Mouse (Mus musculus) splenic B cell, adult 2 months (primary cell): ENCODE data around the gene Chst14.

Experiments used
- DNase-seq: peaks from one replicate; pipeline ENCODE4 v3.0.0-alpha.2; 2011; ENCODE audit warnings: low read depth, low spot score
- H3K27me3 ChIP-seq: 2 replicates; pipeline ENCODE4 v1.6.1; 2012; ENCODE audit warnings: mild to moderate bottlenecking, low read length, moderate library complexity, mixed read lengths; ENCODE audit not compliant: control insufficient read depth, poor library complexity, insufficient read depth, severe bottlenecking
- H3K36me3 ChIP-seq: 2 replicates; pipeline ENCODE4 v1.6.1; 2012; ENCODE audit warnings: mild to moderate bottlenecking, low read length, moderate library complexity, mixed read lengths; ENCODE audit not compliant: control insufficient read depth, poor library complexity, insufficient read depth, severe bottlenecking

The Chst14 gene

DNA sequence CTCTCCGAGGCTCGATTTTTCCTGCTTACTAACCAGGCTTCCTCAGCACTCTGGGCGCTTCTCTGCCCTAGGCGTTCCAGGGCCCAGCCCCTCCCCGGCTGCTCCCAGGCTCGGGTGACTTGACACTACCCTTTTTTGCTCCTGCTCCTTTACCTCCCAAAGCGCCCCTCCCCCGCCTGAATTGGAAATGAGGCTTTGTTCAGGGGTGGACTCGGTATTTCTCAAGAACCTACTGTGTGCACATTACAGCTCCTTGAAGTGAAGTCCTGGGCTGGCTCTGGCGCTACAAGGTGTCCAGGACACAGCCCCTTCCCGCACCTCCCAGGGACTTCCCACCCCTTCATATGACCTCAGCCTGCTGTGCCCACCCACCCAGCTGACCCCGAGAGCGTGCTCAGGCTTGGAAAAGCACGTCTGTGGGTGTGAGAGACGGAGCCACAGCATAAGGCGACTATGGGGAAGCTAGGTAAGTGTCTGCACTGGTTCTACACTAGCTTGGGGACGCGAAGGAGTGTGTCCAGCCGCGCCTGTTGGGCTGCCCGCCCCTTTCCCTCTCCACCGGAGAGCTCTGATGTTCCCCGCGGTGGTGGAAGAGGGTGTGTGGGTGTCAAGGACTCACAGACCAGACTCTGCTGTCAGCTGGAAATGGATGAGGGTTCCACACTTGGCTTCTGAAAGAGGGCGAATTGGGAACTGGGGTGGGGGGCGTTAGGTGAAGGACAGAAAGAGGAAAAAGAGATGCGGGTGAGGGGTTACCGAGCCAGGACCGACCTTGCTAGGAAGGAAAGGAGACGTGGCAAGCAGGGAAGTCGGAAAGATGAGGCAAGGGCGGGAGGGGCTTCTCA, 26.1 kb upstream of the Chst14 start, which contains the start of gene Bahd1:
TSS of gene Bahd1 (plus strand) at position 397 of the 845 bp plus-strand sequence.
- no peaks in the 10 kb centered on the region for H3K36me3 ChIP-seq
- no peaks in the 10 kb centered on the region for H3K27me3 ChIP-seq
- peak; percentile 23 for DNase-seq

- Histone ChIP-seq H3K36me3 (no peaks in the 10 kb centered on the region), H3K27me3 (no peaks in the 10 kb centered on the region)
- DNase-seq = peak; percentile 22
Observed at GRCm38 (mm10) chr2:118900826-118901140, 25.5 kb upstream of the Chst14 start.

DNA sequence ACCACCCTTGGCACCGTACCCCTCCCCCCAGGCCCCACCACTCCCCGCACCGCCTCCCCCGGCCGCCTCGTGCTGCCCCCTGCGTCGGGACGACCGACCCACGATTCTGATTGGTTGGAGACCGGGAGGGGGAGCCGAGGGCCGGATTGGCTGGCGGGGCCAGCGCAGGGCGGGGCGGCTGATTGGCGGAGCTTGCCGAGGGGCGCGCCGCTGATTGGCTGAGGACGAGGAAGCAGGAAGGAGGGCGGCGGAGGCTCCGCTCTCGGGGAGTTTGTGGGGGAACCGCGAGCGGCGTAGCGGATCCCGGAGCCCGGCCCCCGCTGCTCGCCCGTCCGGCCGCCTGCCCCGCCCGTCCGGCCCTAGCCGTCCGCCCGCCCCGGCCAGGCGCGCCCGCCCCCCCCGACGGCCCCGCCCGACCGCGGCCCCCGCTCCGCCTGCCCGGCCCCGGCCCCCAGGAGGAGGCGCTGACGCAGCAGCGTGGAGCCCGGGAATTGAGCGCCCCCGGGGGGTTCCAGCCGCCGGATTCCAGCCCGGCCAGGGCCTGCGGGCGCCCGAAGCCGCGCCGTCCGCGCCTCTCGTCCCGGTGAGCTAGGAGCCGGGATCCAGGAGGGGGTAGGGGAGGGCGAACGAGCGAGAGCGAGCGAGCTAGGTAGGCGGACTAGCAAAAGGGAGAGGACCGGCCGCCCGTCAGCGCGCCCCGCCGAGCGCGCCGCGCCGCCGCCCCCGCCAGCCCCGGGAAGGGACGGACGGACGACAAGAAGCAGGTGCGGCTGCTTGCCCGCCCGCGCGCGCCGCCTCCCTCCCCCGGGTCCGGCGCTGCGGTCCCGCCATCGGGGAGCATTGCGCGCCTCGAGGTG, 24.9 kb upstream of the Chst14 start:
- H3K36me3 ChIP-seq = no peaks in the 10 kb centered on the region
- H3K27me3 ChIP-seq = no peaks in the 10 kb centered on the region
- peak; percentile 94 for DNase-seq

DNA sequence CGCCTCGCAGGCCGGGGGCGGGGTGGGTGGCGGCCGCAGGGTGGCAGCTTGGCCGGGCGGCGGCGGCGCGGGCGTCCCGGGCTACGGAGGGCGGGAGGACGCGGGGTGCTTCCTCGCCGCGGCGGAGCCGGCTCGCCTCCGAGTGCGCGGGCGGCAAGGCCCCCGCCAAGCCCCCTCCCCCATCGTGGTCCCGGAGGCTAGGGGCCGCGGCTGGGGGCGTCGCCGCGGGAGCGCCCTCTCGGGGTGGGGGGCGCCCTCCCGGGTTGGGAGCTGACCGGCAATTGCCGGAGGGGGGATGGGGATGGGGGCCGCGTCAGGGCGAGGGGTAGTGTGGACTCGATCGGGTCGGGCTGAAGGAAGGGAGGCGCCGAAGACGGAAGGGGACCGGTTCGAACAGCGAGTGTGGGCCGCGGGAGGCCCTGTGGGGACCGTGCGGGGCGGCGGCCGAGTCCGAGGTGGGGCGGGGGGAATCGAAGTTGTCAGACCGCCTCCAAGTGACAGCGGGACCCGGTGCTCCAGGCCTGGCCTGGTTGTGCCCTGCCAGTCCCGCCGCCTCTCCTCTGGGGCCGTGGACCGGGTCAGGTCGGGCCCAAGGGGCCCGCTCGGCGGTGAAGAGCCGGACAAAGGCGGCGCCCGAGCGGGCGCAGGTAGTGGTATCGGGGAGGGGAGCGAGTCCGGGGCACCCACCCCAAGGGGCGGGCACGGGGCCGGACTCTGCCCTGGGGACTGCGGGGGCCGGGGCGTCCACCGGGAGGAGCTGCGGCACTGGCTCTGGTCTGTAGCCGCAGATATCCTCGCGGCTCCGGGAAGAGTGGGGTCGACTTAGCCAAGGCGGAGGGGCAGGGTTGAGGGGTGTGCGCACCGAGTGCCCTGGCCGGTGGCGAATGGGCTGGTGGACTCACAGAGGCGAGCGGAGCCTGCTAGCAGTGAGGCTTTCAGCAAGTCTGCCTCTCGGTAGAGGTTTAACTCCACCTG, 24.0 kb upstream of the Chst14 start:
- H3K27me3 ChIP-seq = no peaks in the 10 kb centered on the region
- H3K36me3 ChIP-seq = no peaks in the 10 kb centered on the region
- peak; percentile 43 for DNase-seq

- H3K36me3 ChIP-seq = no peaks in the 10 kb centered on the region
- H3K27me3 ChIP-seq = no peaks in the 10 kb centered on the region
- no peak for DNase-seq
Observed at GRCm38 (mm10) chr2:118903333-118903741, 23.0 kb upstream of the Chst14 start.

- Histone ChIP-seq H3K27me3 (no peaks in the 10 kb centered on the region), H3K36me3 (no peaks in the 10 kb centered on the region)
- peak; percentile 80 for DNase-seq
Observed at GRCm38 (mm10) chr2:118905433-118906117, 20.7 kb upstream of the Chst14 start.

GRCm38 (mm10) chr2:118906118-118906492, 20.2 kb upstream of the Chst14 start:
- Histone ChIP-seq H3K27me3 (no peaks in the 10 kb centered on the region), H3K36me3 (no peaks in the 10 kb centered on the region)
- no peak for DNase-seq

GRCm38 (mm10) chr2:118907781-118908180, 18.5 kb upstream of the Chst14 start:
- H3K27me3 ChIP-seq = no peaks in the 10 kb centered on the region
- H3K36me3 ChIP-seq = no peaks in the 10 kb centered on the region
- no peak for DNase-seq

GRCm38 (mm10) chr2:118909151-118909550, 17.1 kb upstream of the Chst14 start:
- H3K36me3 ChIP-seq = no peaks in the 10 kb centered on the region
- DNase-seq = no peak
- H3K27me3 ChIP-seq = no peaks in the 10 kb centered on the region

GRCm38 (mm10) chr2:118910605-118911278, 15.6 kb upstream of the Chst14 start:
- Histone ChIP-seq H3K27me3 (no peaks in the 10 kb centered on the region), H3K36me3 (no peaks in the 10 kb centered on the region)
- DNase-seq = no peak

DNA sequence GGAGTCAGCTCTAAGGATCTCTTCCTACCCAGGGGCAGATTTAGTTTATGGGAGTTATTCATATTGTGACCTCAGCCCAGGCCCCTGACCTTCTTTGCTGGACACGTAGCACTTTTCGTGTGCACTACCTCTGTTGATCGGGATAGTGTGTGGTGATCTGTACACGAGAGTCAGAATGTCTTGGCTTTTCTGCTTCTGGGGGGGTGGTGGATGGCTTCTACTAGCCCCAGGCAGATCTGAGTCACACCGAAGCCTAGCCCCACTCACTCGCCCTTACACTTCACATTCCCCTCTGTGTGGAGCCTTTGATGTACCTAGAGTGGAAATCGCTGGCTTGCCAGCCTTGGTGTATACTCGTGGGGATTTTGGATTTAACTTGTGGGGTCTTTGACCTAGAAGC, 13.6 kb upstream of the Chst14 start:
- no peaks in the 10 kb centered on the region for H3K27me3 ChIP-seq
- peaks cover 3% of the 10 kb centered on the region for H3K36me3 ChIP-seq
- DNase-seq = no peak

GRCm38 (mm10) chr2:118913551-118914276, 12.6 kb upstream of the Chst14 start:
- DNase-seq = no peak
- Histone ChIP-seq H3K27me3 (no peaks in the 10 kb centered on the region), H3K36me3 (peaks cover 3% of the 10 kb centered on the region)

- no peaks in the 10 kb centered on the region for H3K27me3 ChIP-seq
- peaks cover 3% of the 10 kb centered on the region for H3K36me3 ChIP-seq
- DNase-seq = no peak
Observed at GRCm38 (mm10) chr2:118914685-118915084, 11.6 kb upstream of the Chst14 start.
